Mouse (Mus musculus): Measurements from ENCODE around the gene Pdgfb. TPM values are rescaled to one million over a fixed set of nuclear protein-coding genes. Genes with fewer than 3 reads are reported as not detected.
A peak's percentile ranks its signal among the peaks of the same experiment; 100 is the strongest.

Pdgfb gene
- polyA plus RNA-seq (2015; fragmentation: Nextera tagmentation; extraction: Ambion mirVana), result 3.1 and 3.6 TPM in 2 replicates

- 0 out of 2 replicates have a peak, but pooled peaks cover 4% of the 10 kb centered on the region for H3K27me3 ChIP-seq (ENCODE audit: control insufficient read depth, insufficient read depth, low read length)
- TF ChIP-seq CTCF (IDR thresholded peaks at IDR 0.05; ENCODE audit: low read depth) (peak; percentile 9; the same call in 1 of the 2 replicates), EP300 (optimal IDR thresholded peaks at IDR 0.05) (no peak)
- WGBS, result under 1% methylated on average over 59 of the region's 60 CpGs
- peaks cover 5% of the 10 kb centered on the region; the same call in 1 of the 2 replicates for H3K4me1 ChIP-seq (replicated peaks; ENCODE audit: control insufficient read depth, insufficient read depth)
- H3K36me3 ChIP-seq (ENCODE audit: control insufficient read depth, insufficient read depth, low read length), result no peaks in the 10 kb centered on the region
- peak within 1 kb of the TSS; percentile 70 for H3K4me3 ChIP-seq (ENCODE audit: low read depth, low read length)
- H3K27ac ChIP-seq (replicated peaks), result peak within 1 kb of the TSS; percentile 94
- peak within 1 kb of the TSS; percentile 87 for H3K9ac ChIP-seq (ENCODE audit: low read length)
- ATAC-seq (ENCODE audit: low FRiP score, low TSS enrichment) (no peak), DNase-seq (ENCODE audit: low spot score) (peak; percentile 77)
- H3K9me3 ChIP-seq (ENCODE audit: control insufficient read depth, low read length), result no peaks in the 10 kb centered on the region
- peak within 1 kb of the TSS; percentile 97 for H3K4me2 ChIP-seq (replicated peaks; ENCODE audit: low read depth)
These were observed at the start of gene Pdgfb for GRCm38 (mm10) chr15:80014321-80015210. Pdgfb (minus strand) TSS chr15:80014977.

DNA sequence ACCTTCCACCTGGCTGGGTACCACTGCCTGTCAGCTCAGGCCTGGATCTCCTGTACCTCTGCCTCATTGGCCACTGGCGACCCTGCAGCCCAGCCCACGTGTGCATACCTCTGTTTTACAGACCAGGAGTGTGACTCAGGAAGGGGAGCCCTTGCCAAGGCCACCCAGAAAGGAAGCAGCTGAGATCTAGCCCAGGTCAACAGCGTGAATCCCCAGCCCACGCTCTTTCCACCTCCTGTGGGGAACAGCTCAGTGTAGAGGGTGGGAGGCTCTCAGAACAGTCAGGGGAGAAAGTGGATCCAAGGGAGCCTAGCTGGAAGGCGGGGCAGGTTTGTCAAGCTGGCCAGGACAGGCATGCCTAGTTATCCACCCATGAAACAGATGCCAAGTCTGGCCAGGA lies 48.0 kb upstream of the Pdgfb start:
- no peak overlapping the region for H3K4me3 ChIP-seq (ENCODE audit: low read depth, low read length)
- no peaks in the 10 kb centered on the region for H3K9me3 ChIP-seq (ENCODE audit: control insufficient read depth, low read length)
- 35% methylated on average over 5 of the region's 5 CpGs for WGBS
- H3K4me1 ChIP-seq (replicated peaks; ENCODE audit: control insufficient read depth, insufficient read depth), result no peaks in the 10 kb centered on the region
- H3K36me3 ChIP-seq (ENCODE audit: control insufficient read depth, insufficient read depth, low read length), result no peaks in the 10 kb centered on the region
- ATAC-seq (ENCODE audit: low FRiP score, low TSS enrichment) (no peak), DNase-seq (ENCODE audit: low spot score) (no peak)
- TF ChIP-seq EP300 (optimal IDR thresholded peaks at IDR 0.05) (no peak), CTCF (IDR thresholded peaks at IDR 0.05; ENCODE audit: low read depth) (no peak)
- H3K27me3 ChIP-seq (ENCODE audit: control insufficient read depth, insufficient read depth, low read length), result no peaks in the 10 kb centered on the region
- H3K9ac ChIP-seq (ENCODE audit: low read length), result no peak overlapping the region
- H3K27ac ChIP-seq (replicated peaks), result no peak overlapping the region
- H3K4me2 ChIP-seq (replicated peaks; ENCODE audit: low read depth), result no peak overlapping the region

DNA sequence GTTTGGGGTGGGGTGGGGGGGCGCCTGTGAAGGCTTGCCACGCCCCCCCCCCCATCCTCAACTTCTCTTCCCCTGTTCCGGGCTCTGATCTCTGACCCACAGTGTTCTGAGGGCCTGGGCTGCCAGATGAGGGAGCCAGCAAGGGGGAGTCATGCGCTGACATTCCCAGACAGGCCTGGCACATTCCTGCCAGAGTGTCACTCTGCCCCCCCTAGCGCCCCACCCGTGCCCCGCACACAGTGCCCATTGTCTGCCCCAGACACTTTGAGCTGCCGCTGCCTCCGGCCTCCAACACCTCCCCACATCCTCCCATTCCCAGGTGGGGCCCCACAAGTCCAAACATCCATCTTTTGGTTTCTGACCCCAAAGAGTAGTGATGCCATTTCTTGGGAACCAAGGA lies 47.6 kb upstream of the Pdgfb start:
- DNase-seq (ENCODE audit: low spot score) (no peak), ATAC-seq (ENCODE audit: low FRiP score, low TSS enrichment) (no peak)
- 53% methylated on average over 5 of the region's 9 CpGs for WGBS
- H3K27me3 ChIP-seq (ENCODE audit: control insufficient read depth, insufficient read depth, low read length), result no peaks in the 10 kb centered on the region
- no peaks in the 10 kb centered on the region for H3K9me3 ChIP-seq (ENCODE audit: control insufficient read depth, low read length)
- H3K27ac ChIP-seq (replicated peaks), result no peak overlapping the region
- H3K9ac ChIP-seq (ENCODE audit: low read length), result no peak overlapping the region
- H3K4me2 ChIP-seq (replicated peaks; ENCODE audit: low read depth), result no peak overlapping the region
- H3K36me3 ChIP-seq (ENCODE audit: control insufficient read depth, insufficient read depth, low read length), result no peaks in the 10 kb centered on the region
- TF ChIP-seq CTCF (IDR thresholded peaks at IDR 0.05; ENCODE audit: low read depth) (no peak), EP300 (optimal IDR thresholded peaks at IDR 0.05) (no peak)
- H3K4me1 ChIP-seq (replicated peaks; ENCODE audit: control insufficient read depth, insufficient read depth), result no peaks in the 10 kb centered on the region
- H3K4me3 ChIP-seq (ENCODE audit: low read depth, low read length), result no peak overlapping the region

DNA sequence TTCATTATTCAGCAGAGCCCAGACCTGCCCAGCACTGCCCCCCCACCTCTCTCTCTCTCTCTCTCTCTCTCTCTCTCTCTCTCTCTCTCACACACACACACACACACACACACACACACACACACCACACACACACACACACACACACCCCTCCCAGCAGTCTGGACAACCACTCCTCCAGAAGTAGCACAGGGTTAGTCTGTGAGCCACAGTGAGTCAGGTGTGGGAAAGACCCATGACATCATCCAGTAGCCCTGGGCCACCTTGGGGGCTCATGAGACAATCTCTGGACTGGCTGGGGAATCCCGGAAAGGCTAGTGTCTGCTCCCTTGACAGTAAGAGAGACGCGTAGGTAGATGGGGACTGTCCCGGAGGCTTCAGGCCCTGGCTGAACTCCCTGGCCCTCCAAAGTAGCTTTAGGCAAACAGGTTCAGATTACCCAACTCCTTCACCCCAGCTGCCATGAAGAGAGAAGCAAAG lies 46.3 kb upstream of the Pdgfb start:
- Histone ChIP-seq H3K27me3 (ENCODE audit: control insufficient read depth, insufficient read depth, low read length) (no peaks in the 10 kb centered on the region), H3K9ac (ENCODE audit: low read length) (no peak overlapping the region), H3K4me3 (ENCODE audit: low read depth, low read length) (no peak overlapping the region), H3K36me3 (ENCODE audit: control insufficient read depth, insufficient read depth, low read length) (no peaks in the 10 kb centered on the region), H3K4me2 (replicated peaks; ENCODE audit: low read depth) (no peak overlapping the region), H3K9me3 (ENCODE audit: control insufficient read depth, low read length) (no peaks in the 10 kb centered on the region), H3K27ac (replicated peaks) (no peak overlapping the region), H3K4me1 (replicated peaks; ENCODE audit: control insufficient read depth, insufficient read depth) (no peaks in the 10 kb centered on the region)
- ATAC-seq (ENCODE audit: low FRiP score, low TSS enrichment) (peak; percentile 47; the same call in 1 of the 2 replicates), DNase-seq (ENCODE audit: low spot score) (no peak)
- 82% methylated on average over 4 of the region's 4 CpGs for WGBS
- TF ChIP-seq CTCF (IDR thresholded peaks at IDR 0.05; ENCODE audit: low read depth) (no peak), EP300 (optimal IDR thresholded peaks at IDR 0.05) (no peak)

- Histone ChIP-seq H3K4me1 (replicated peaks; ENCODE audit: control insufficient read depth, insufficient read depth) (no peaks in the 10 kb centered on the region), H3K9me3 (ENCODE audit: control insufficient read depth, low read length) (no peaks in the 10 kb centered on the region), H3K4me3 (ENCODE audit: low read depth, low read length) (no peak overlapping the region), H3K36me3 (ENCODE audit: control insufficient read depth, insufficient read depth, low read length) (no peaks in the 10 kb centered on the region), H3K27ac (replicated peaks) (no peak overlapping the region), H3K4me2 (replicated peaks; ENCODE audit: low read depth) (no peak overlapping the region), H3K27me3 (ENCODE audit: control insufficient read depth, insufficient read depth, low read length) (no peaks in the 10 kb centered on the region), H3K9ac (ENCODE audit: low read length) (no peak overlapping the region)
- ATAC-seq (ENCODE audit: low FRiP score, low TSS enrichment) (no peak), DNase-seq (ENCODE audit: low spot score) (no peak)
- 93% methylated on average over 8 of the region's 8 CpGs for WGBS
- no peak for TF ChIP-seq EP300 (optimal IDR thresholded peaks at IDR 0.05)
- no peak for TF ChIP-seq CTCF (IDR thresholded peaks at IDR 0.05; ENCODE audit: low read depth)
These were observed 45.7 kb upstream of the Pdgfb start for GRCm38 (mm10) chr15:80060356-80061070.
